Mouse (Mus musculus) intestine, postnatal 0 days (tissue): ENCODE measurements around the gene Gm21992. TPM values are rescaled to one million over a fixed set of nuclear protein-coding genes. Genes with fewer than 3 reads are reported as not detected.

Source experiments
- ATAC-seq: fragments of 200-750 bp; cut with Nextera tagmentation; 2 replicates; pipeline ENCODE4 v1.8.0; 2017; ENCODE audit warnings: mild to moderate bottlenecking, moderate TSS enrichment, moderate library complexity
- H3K27ac ChIP-seq: fragments of 300-500 bp; sonication (generic); 2 replicates; pipeline ENCODE4 v1.5.1; 2014; ENCODE audit warnings: mild to moderate bottlenecking, low read depth, low read length, moderate library complexity
- H3K27me3 ChIP-seq: fragments of 300-500 bp; sonication (generic); replicated peaks from 2 replicates; pipeline ENCODE4 v1.6.1; 2014; ENCODE audit warnings: low read length, mixed read lengths; ENCODE audit not compliant: control insufficient read depth, insufficient read depth
- H3K36me3 ChIP-seq: fragments of 300-500 bp; sonication (generic); 2 replicates; pipeline ENCODE4 v1.6.1; 2014; ENCODE audit warnings: mild to moderate bottlenecking, moderate library complexity; ENCODE audit not compliant: control insufficient read depth, insufficient read depth
- H3K4me1 ChIP-seq: fragments of 300-500 bp; sonication (generic); replicated peaks from 2 replicates; pipeline ENCODE4 v1.6.1; 2014; ENCODE audit warnings: antibody characterized with exemption, low read length, mixed read lengths; ENCODE audit not compliant: control insufficient read depth, insufficient read depth
- H3K4me2 ChIP-seq: fragments of 300-500 bp; sonication (generic); replicated peaks from 2 replicates; pipeline ENCODE4 v1.6.1; 2014; ENCODE audit warnings: low read depth, mild to moderate bottlenecking, moderate library complexity
- H3K4me3 ChIP-seq: fragments of 300-500 bp; sonication (generic); 2 replicates; pipeline ENCODE4 v1.5.1; 2014; ENCODE audit warnings: low read depth, low read length
- H3K9ac ChIP-seq: fragments of 300-500 bp; sonication (generic); 2 replicates; pipeline ENCODE4 v1.6.1; 2014; ENCODE audit warnings: mild to moderate bottlenecking, low read depth, low read length
- H3K9me3 ChIP-seq: fragments of 300-500 bp; sonication (generic); 2 replicates; pipeline ENCODE4 v1.6.1; 2016; ENCODE audit warnings: mixed run types; ENCODE audit not compliant: control insufficient read depth
- CTCF ChIP-seq: sonication (generic); IDR thresholded peaks from 2 replicates; pipeline ENCODE4 v1.5.1; 2016; ENCODE audit warnings: low read depth, mild to moderate bottlenecking, control low read depth, antibody characterized with exemption, moderate library complexity
- WGBS: fragments of 180-500 bp; shearing (Covaris S2); extraction: QIAGEN DNeasy Blood & Tissue Kit; methylation state at CpG from one replicate; pipeline ENCODE4 v1.1.7; 2014; 5-methylcytosine and 5-hydroxymethylcytosine counted together
- polyA plus RNA-seq: library from polyadenylated mRNA; unstranded; fragments of >200 nt; fragmentation: Nextera tagmentation; extraction: Ambion mirVana; gene quantifications from 2 replicates; pipeline ENCODE4 v1.2.1, GENCODE M21; 2015

Gene Gm21992
- polyA plus RNA-seq, 1 experiment from 2014 or later, result 19.5 TPM

DNA sequence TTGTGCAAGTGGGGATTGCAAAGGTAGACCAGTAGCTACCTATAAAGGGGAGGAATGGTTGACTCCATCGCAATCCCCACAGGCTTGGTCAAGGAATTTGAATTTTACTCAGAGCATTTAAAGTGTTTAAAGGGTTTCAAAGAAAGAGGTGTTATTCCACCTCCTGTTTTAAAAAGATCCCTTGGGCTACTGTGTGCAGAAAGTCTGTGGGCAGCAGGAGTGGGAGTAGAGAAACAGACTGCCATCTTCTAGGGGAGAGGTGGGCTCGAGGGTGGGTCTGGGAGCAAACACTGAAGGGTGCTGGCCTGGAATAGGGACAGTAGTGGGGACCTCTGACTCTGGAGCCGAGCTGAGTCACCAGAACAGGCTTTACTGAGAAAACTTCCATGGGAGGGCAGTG, 78.4 kb downstream of the Gm21992 start:
- Histone ChIP-seq H3K27ac (no peak overlapping the region), H3K9ac (no peak overlapping the region), H3K4me1 (no peaks in the 10 kb centered on the region), H3K4me2 (no peak overlapping the region), H3K36me3 (no peaks in the 10 kb centered on the region), H3K9me3 (no peaks in the 10 kb centered on the region), H3K27me3 (no peaks in the 10 kb centered on the region), H3K4me3 (no peak overlapping the region)
- 86% methylated on average over 3 of the region's 3 CpGs for WGBS
- ATAC-seq, result no peak
- no peak for TF ChIP-seq CTCF

DNA sequence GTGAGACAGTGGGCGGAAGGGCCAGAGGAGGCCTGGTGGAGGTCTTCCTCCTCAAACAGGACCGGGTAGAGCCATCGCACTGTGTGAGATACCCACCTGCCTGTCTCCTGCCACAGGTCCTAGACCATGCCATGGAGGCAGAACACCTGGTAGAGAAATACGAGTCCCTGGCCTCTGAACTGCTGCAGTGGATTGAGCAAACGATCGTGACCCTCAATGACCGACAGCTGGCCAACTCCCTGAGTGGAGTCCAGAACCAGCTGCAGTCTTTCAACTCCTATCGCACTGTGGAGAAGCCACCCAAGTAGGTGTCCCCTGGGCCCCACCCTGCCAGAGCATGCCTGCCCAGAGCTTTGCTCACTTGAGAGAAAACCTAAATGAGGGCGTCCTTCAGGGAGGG, 82.2 kb downstream of the Gm21992 start:
- no peaks in the 10 kb centered on the region for H3K4me1 ChIP-seq
- H3K9ac ChIP-seq, result no peak overlapping the region
- no peak overlapping the region for H3K27ac ChIP-seq
- WGBS, result 77% methylated on average over 9 of the region's 9 CpGs
- no peak for TF ChIP-seq CTCF
- no peaks in the 10 kb centered on the region for H3K36me3 ChIP-seq
- H3K4me2 ChIP-seq, result no peak overlapping the region
- ATAC-seq, result no peak
- no peak overlapping the region for H3K4me3 ChIP-seq
- no peaks in the 10 kb centered on the region for H3K9me3 ChIP-seq
- no peaks in the 10 kb centered on the region for H3K27me3 ChIP-seq

DNA sequence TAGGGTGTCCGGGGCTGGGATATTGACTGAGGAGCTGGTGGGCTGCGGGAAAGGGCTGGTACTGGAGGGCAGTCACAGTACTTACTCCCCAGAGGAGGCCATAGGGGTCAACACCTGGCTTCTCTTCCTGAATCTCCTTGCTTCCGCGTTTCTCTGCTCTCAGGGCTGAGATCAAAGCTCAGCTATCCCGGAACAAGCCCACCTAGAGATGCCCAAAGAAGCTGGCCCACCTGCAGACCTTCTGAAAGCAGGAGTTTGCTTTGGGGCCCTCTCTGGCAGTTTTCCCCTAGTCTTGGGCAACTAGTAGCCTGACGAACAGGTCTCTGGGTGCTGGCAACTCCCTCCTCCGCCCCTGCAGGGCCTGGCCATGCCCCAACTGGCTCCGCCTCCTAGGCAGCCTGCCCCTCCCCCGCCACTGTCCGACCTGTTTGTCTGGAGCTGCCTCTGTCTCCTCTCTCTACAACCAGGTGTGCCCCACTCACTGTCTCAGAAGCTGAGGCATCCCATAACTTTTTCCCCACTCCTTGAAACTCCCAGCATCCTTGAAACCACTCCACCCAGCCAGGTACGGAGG, 90.7 kb downstream of the Gm21992 start:
- Histone ChIP-seq H3K36me3 (no peaks in the 10 kb centered on the region), H3K27ac (no peak overlapping the region), H3K4me3 (peak overlapping the region; percentile 21), H3K9me3 (no peaks in the 10 kb centered on the region), H3K27me3 (no peaks in the 10 kb centered on the region), H3K4me2 (peak overlapping the region; percentile 63), H3K4me1 (no peaks in the 10 kb centered on the region), H3K9ac (no peak overlapping the region; the same call in 1 of the 2 replicates)
- TF ChIP-seq CTCF, result no peak
- peak; percentile 86 for ATAC-seq
- 18% methylated on average over 11 of the region's 11 CpGs for WGBS

DNA sequence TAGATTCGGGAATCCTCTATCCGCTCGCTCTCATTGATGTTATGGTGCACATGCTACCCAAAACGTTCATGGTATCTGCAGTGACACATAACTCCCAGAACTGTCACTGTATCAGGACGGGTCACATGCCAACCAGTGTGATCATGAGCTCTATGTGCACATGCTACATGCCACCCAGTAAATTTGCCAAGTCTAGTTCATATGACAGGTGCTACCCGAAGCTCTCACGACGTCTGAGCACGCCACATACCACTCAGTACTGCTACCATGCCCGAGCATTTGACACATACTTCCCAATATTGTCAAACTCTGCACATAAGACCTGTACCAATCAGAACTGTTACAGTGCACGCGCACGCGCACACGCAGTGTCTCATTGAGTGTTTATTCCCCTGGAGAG, 91.3 kb downstream of the Gm21992 start:
- no peaks in the 10 kb centered on the region for H3K9me3 ChIP-seq
- TF ChIP-seq CTCF, result no peak
- H3K4me3 ChIP-seq, result peak overlapping the region; percentile 21; the same call in 1 of the 2 replicates
- WGBS, result 77% methylated on average over 15 of the region's 15 CpGs
- no peaks in the 10 kb centered on the region for H3K4me1 ChIP-seq
- H3K27me3 ChIP-seq, result no peaks in the 10 kb centered on the region
- H3K9ac ChIP-seq, result no peak overlapping the region
- no peak for ATAC-seq
- H3K27ac ChIP-seq, result no peak overlapping the region
- no peaks in the 10 kb centered on the region for H3K36me3 ChIP-seq
- peak overlapping the region; percentile 63 for H3K4me2 ChIP-seq

DNA sequence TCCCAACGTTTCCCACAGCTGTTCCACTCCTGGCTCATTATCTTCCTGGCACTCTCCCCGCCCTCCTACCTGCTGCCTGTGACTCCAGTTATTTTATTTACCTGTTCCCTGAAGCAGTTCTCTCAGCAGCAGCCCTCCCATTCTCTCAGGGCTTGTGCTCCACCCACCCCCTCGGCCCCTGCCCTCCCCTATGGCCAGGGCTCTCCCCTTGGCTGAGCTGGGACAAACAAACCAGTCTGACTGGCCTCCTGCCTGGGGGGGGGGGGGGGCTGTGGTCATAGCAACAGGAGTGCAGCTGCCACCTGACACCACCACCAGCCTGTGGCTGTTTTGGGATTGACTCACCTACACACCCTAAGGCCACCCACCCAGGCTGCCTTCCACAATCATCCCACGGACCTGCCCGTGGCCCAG, 92.1 kb downstream of the Gm21992 start:
- WGBS, result 20% methylated on average over 5 of the region's 5 CpGs
- Histone ChIP-seq H3K9me3 (no peaks in the 10 kb centered on the region), H3K4me2 (0 out of 2 replicates have a peak overlapping the region, but pooled peaks have one; percentile 3), H3K27me3 (peaks cover 6% of the 10 kb centered on the region; the same call in 1 of the 2 replicates), H3K9ac (no peak overlapping the region), H3K4me3 (no peak overlapping the region), H3K36me3 (no peaks in the 10 kb centered on the region), H3K4me1 (no peaks in the 10 kb centered on the region), H3K27ac (no peak overlapping the region)
- ATAC-seq, result 0 out of 2 replicates have a peak, but pooled peaks have one; percentile 12
- no peak for TF ChIP-seq CTCF

DNA sequence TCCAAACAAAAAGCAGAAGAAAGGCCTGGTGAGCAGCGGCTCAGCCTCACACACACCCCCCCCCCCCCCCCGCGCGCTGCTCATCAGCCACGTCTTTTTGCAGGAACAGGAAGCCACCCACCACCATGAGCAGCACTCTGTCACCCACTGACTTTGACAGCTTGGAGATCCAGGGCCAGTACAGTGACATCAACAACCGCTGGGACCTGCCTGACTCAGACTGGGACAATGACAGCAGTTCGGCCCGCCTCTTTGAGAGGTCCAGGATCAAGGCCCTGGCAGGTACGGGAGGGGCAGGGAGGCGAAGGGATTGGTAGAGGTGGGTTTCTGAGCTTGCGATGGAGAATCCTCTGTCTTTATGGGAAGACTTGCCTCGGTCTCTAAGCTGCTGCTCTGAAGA, 92.7 kb downstream of the Gm21992 start:
- H3K4me2 ChIP-seq, result no peak overlapping the region
- no peaks in the 10 kb centered on the region for H3K9me3 ChIP-seq
- ATAC-seq, result no peak
- 27% methylated on average over 12 of the region's 12 CpGs for WGBS
- no peak overlapping the region for H3K9ac ChIP-seq
- H3K4me1 ChIP-seq, result no peaks in the 10 kb centered on the region
- H3K27ac ChIP-seq, result no peak overlapping the region
- H3K4me3 ChIP-seq, result no peak overlapping the region
- H3K36me3 ChIP-seq, result no peaks in the 10 kb centered on the region
- TF ChIP-seq CTCF, result no peak
- peaks cover 9% of the 10 kb centered on the region for H3K27me3 ChIP-seq
